Mouse (Mus musculus): ENCODE data around the gene Vti1a. TPM values are rescaled to one million over a fixed set of nuclear protein-coding genes. Genes with fewer than 3 reads are reported as not detected.

The Vti1a gene
- polyA plus RNA-seq, 1 experiment from 2014 or later = 26.1 TPM

- no peak for ATAC-seq (ENCODE audit: insufficient read depth, low FRiP score, low TSS enrichment)
- H3K27ac ChIP-seq (ENCODE audit: low read depth, low read length) = no peak overlapping the region
Measured at GRCm38 (mm10) chr19:55596804-55597203, 280.7 kb downstream of the Vti1a start.

GRCm38 (mm10) chr19:55597296-55597695, 281.2 kb downstream of the Vti1a start:
- 57% methylated on average over 2 of the region's 2 CpGs for WGBS
- Histone ChIP-seq H3K4me1 (ENCODE audit: control insufficient read depth, insufficient read depth, low read length) (peaks cover 17% of the 10 kb centered on the region), H3K4me2 (ENCODE audit: low read depth) (no peak overlapping the region), H3K36me3 (ENCODE audit: control insufficient read depth, insufficient read depth, low read length) (no peaks in the 10 kb centered on the region), H3K27ac (ENCODE audit: low read depth, low read length) (no peak overlapping the region), H3K27me3 (ENCODE audit: control insufficient read depth, insufficient read depth, low read length) (no peaks in the 10 kb centered on the region), H3K9me3 (ENCODE audit: control insufficient read depth, low read length) (no peaks in the 10 kb centered on the region), H3K9ac (ENCODE audit: low read length) (no peak overlapping the region), H3K4me3 (ENCODE audit: low read depth, low read length) (no peak overlapping the region)
- ATAC-seq (ENCODE audit: insufficient read depth, low FRiP score, low TSS enrichment) (no peak), DNase-seq (ENCODE audit: low spot score) (no peak)

More at GRCm38 (mm10) chr19:55596804-55597203, 280.7 kb downstream of the Vti1a start:
- no peak for DNase-seq (ENCODE audit: low spot score)
- Histone ChIP-seq H3K4me3 (ENCODE audit: low read depth, low read length) (no peak overlapping the region), H3K4me2 (ENCODE audit: low read depth) (no peak overlapping the region), H3K27me3 (ENCODE audit: control insufficient read depth, insufficient read depth, low read length) (no peaks in the 10 kb centered on the region), H3K9me3 (ENCODE audit: control insufficient read depth, low read length) (no peaks in the 10 kb centered on the region), H3K36me3 (ENCODE audit: control insufficient read depth, insufficient read depth, low read length) (no peaks in the 10 kb centered on the region), H3K4me1 (ENCODE audit: control insufficient read depth, insufficient read depth, low read length) (peaks cover 17% of the 10 kb centered on the region), H3K9ac (ENCODE audit: low read length) (no peak overlapping the region)
- WGBS = 69% methylated on average over 6 of the region's 6 CpGs

GRCm38 (mm10) chr19:55597951-55598350, 281.9 kb downstream of the Vti1a start:
- Histone ChIP-seq H3K4me2 (ENCODE audit: low read depth) (no peak overlapping the region), H3K27ac (ENCODE audit: low read depth, low read length) (no peak overlapping the region), H3K9ac (ENCODE audit: low read length) (no peak overlapping the region; the same call in 1 of the 2 replicates), H3K9me3 (ENCODE audit: control insufficient read depth, low read length) (no peaks in the 10 kb centered on the region), H3K4me1 (ENCODE audit: control insufficient read depth, insufficient read depth, low read length) (peaks cover 17% of the 10 kb centered on the region), H3K4me3 (ENCODE audit: low read depth, low read length) (no peak overlapping the region), H3K27me3 (ENCODE audit: control insufficient read depth, insufficient read depth, low read length) (no peaks in the 10 kb centered on the region), H3K36me3 (ENCODE audit: control insufficient read depth, insufficient read depth, low read length) (no peaks in the 10 kb centered on the region)
- no peak for DNase-seq (ENCODE audit: low spot score)
- no peak for ATAC-seq (ENCODE audit: insufficient read depth, low FRiP score, low TSS enrichment)
- WGBS = 51% methylated on average over 12 of the region's 12 CpGs

- Histone ChIP-seq H3K9me3 (ENCODE audit: control insufficient read depth, low read length) (no peaks in the 10 kb centered on the region), H3K4me1 (ENCODE audit: control insufficient read depth, insufficient read depth, low read length) (peaks cover 12% of the 10 kb centered on the region), H3K4me3 (ENCODE audit: low read depth, low read length) (no peak overlapping the region), H3K36me3 (ENCODE audit: control insufficient read depth, insufficient read depth, low read length) (no peaks in the 10 kb centered on the region), H3K27ac (ENCODE audit: low read depth, low read length) (no peak overlapping the region), H3K9ac (ENCODE audit: low read length) (no peak overlapping the region), H3K4me2 (ENCODE audit: low read depth) (no peak overlapping the region), H3K27me3 (ENCODE audit: control insufficient read depth, insufficient read depth, low read length) (no peaks in the 10 kb centered on the region)
- 71% methylated on average over 6 of the region's 6 CpGs for WGBS
- ATAC-seq (ENCODE audit: insufficient read depth, low FRiP score, low TSS enrichment) = no peak
- DNase-seq (ENCODE audit: low spot score) = no peak
Measured at GRCm38 (mm10) chr19:55599124-55599523, 283.0 kb downstream of the Vti1a start.

GRCm38 (mm10) chr19:55607725-55608124, 291.6 kb downstream of the Vti1a start:
- H3K9ac ChIP-seq (ENCODE audit: low read length) = no peak overlapping the region
- no peaks in the 10 kb centered on the region for H3K9me3 ChIP-seq (ENCODE audit: control insufficient read depth, low read length)
- no peak for DNase-seq (ENCODE audit: low spot score)
- no peak for ATAC-seq (ENCODE audit: insufficient read depth, low FRiP score, low TSS enrichment)
- H3K4me3 ChIP-seq (ENCODE audit: low read depth, low read length) = no peak overlapping the region
- 77% methylated on average over 10 of the region's 10 CpGs for WGBS
- no peaks in the 10 kb centered on the region for H3K27me3 ChIP-seq (ENCODE audit: control insufficient read depth, insufficient read depth, low read length)
- H3K4me2 ChIP-seq (ENCODE audit: low read depth) = no peak overlapping the region
- no peaks in the 10 kb centered on the region for H3K36me3 ChIP-seq (ENCODE audit: control insufficient read depth, insufficient read depth, low read length)
- no peaks in the 10 kb centered on the region for H3K4me1 ChIP-seq (ENCODE audit: control insufficient read depth, insufficient read depth, low read length)
- no peak overlapping the region for H3K27ac ChIP-seq (ENCODE audit: low read depth, low read length)

GRCm38 (mm10) chr19:55608858-55609375, 292.8 kb downstream of the Vti1a start:
- DNase-seq (ENCODE audit: low spot score) (no peak), ATAC-seq (ENCODE audit: insufficient read depth, low FRiP score, low TSS enrichment) (no peak)
- Histone ChIP-seq H3K4me3 (ENCODE audit: low read depth, low read length) (no peak overlapping the region), H3K9me3 (ENCODE audit: control insufficient read depth, low read length) (no peaks in the 10 kb centered on the region), H3K36me3 (ENCODE audit: control insufficient read depth, insufficient read depth, low read length) (no peaks in the 10 kb centered on the region), H3K9ac (ENCODE audit: low read length) (no peak overlapping the region), H3K27ac (ENCODE audit: low read depth, low read length) (no peak overlapping the region), H3K4me1 (ENCODE audit: control insufficient read depth, insufficient read depth, low read length) (no peaks in the 10 kb centered on the region), H3K27me3 (ENCODE audit: control insufficient read depth, insufficient read depth, low read length) (no peaks in the 10 kb centered on the region), H3K4me2 (ENCODE audit: low read depth) (no peak overlapping the region)
- 87% methylated on average over 14 of the region's 14 CpGs for WGBS

- no peaks in the 10 kb centered on the region for H3K36me3 ChIP-seq (ENCODE audit: control insufficient read depth, insufficient read depth, low read length)
- DNase-seq (ENCODE audit: low spot score) (no peak), ATAC-seq (ENCODE audit: insufficient read depth, low FRiP score, low TSS enrichment) (no peak)
- no peak overlapping the region for H3K27ac ChIP-seq (ENCODE audit: low read depth, low read length)
- 92% methylated on average over 3 of the region's 3 CpGs for WGBS
- no peaks in the 10 kb centered on the region for H3K27me3 ChIP-seq (ENCODE audit: control insufficient read depth, insufficient read depth, low read length)
- no peaks in the 10 kb centered on the region for H3K9me3 ChIP-seq (ENCODE audit: control insufficient read depth, low read length)
- H3K4me3 ChIP-seq (ENCODE audit: low read depth, low read length) = no peak overlapping the region
- H3K4me1 ChIP-seq (ENCODE audit: control insufficient read depth, insufficient read depth, low read length) = no peaks in the 10 kb centered on the region
- H3K9ac ChIP-seq (ENCODE audit: low read length) = no peak overlapping the region
- H3K4me2 ChIP-seq (ENCODE audit: low read depth) = no peak overlapping the region
Measured at GRCm38 (mm10) chr19:55609806-55610205, 293.7 kb downstream of the Vti1a start.

GRCm38 (mm10) chr19:55615743-55616142, 299.6 kb downstream of the Vti1a start:
- no peak overlapping the region for H3K4me3 ChIP-seq (ENCODE audit: low read depth, low read length)
- no peak overlapping the region for H3K9ac ChIP-seq (ENCODE audit: low read length)
- no peaks in the 10 kb centered on the region for H3K36me3 ChIP-seq (ENCODE audit: control insufficient read depth, insufficient read depth, low read length)
- no peak overlapping the region for H3K27ac ChIP-seq (ENCODE audit: low read depth, low read length)
- H3K27me3 ChIP-seq (ENCODE audit: control insufficient read depth, insufficient read depth, low read length) = no peaks in the 10 kb centered on the region
- no peaks in the 10 kb centered on the region for H3K9me3 ChIP-seq (ENCODE audit: control insufficient read depth, low read length)
- DNase-seq (ENCODE audit: low spot score) (no peak), ATAC-seq (ENCODE audit: insufficient read depth, low FRiP score, low TSS enrichment) (no peak)
- H3K4me2 ChIP-seq (ENCODE audit: low read depth) = no peak overlapping the region
- WGBS = 86% methylated on average over 5 of the region's 5 CpGs
- H3K4me1 ChIP-seq (ENCODE audit: control insufficient read depth, insufficient read depth, low read length) = 0 out of 2 replicates have a peak, but pooled peaks cover 3% of the 10 kb centered on the region

- Histone ChIP-seq H3K27me3 (ENCODE audit: control insufficient read depth, insufficient read depth, low read length) (no peaks in the 10 kb centered on the region), H3K4me3 (ENCODE audit: low read depth, low read length) (no peak overlapping the region), H3K4me1 (ENCODE audit: control insufficient read depth, insufficient read depth, low read length) (0 out of 2 replicates have a peak, but pooled peaks cover 3% of the 10 kb centered on the region), H3K27ac (ENCODE audit: low read depth, low read length) (no peak overlapping the region), H3K4me2 (ENCODE audit: low read depth) (no peak overlapping the region), H3K9ac (ENCODE audit: low read length) (no peak overlapping the region), H3K9me3 (ENCODE audit: control insufficient read depth, low read length) (no peaks in the 10 kb centered on the region), H3K36me3 (ENCODE audit: control insufficient read depth, insufficient read depth, low read length) (no peaks in the 10 kb centered on the region)
- WGBS = 88% methylated on average over 7 of the region's 7 CpGs
- ATAC-seq (ENCODE audit: insufficient read depth, low FRiP score, low TSS enrichment) (no peak), DNase-seq (ENCODE audit: low spot score) (no peak)
Measured at GRCm38 (mm10) chr19:55616276-55616675, 300.2 kb downstream of the Vti1a start.

Data from neural tube, embryonic 11.5 days (tissue).